Mouse (Mus musculus) megakaryocyte, embryonic 14.5 days (primary cell): Measurements from ENCODE around the gene Ccdc28b. TPM values are rescaled to one million over a fixed set of nuclear protein-coding genes. Genes with fewer than 3 reads are reported as not detected.

Experiments
- H3K27me3 ChIP-seq: replicated peaks from 2 replicates; pipeline ENCODE3; 2012; ENCODE audit warnings: inconsistent platforms
- H3K36me3 ChIP-seq: replicated peaks from 2 replicates; pipeline ENCODE3; 2012; ENCODE audit warnings: low read length, inconsistent platforms, mixed read lengths
- H3K4me1 ChIP-seq: 2 replicates; pipeline ENCODE4 v1.6.1; 2012; ENCODE audit warnings: inconsistent platforms
- H3K4me3 ChIP-seq: replicated peaks from 2 replicates; pipeline ENCODE3; 2012; ENCODE audit warnings: moderate library complexity, mild to moderate bottlenecking, inconsistent platforms
- H3K9me3 ChIP-seq: 2 replicates; pipeline ENCODE4 v1.6.1; 2012; ENCODE audit warnings: inconsistent platforms
- FLI1 ChIP-seq: IDR thresholded peaks from 2 replicates; pipeline ENCODE4 v1.6.1; 2012; ENCODE audit warnings: low read length, inconsistent platforms, mixed read lengths
- GATA1 ChIP-seq: IDR thresholded peaks from 3 replicates; pipeline ENCODE4 v1.6.1; 2012; ENCODE audit warnings: mixed read lengths, low read length, inconsistent platforms, borderline replicate concordance
- polyA plus RNA-seq: library from polyadenylated mRNA; stranded (reverse); fragments of >175 nt; gene quantifications from 2 replicates; pipeline ENCODE4 v1.2.3, GENCODE M21; 2012; ENCODE audit warnings: low replicate concordance; ENCODE audit not compliant: insufficient read depth

Gene Ccdc28b
- polyA plus RNA-seq, 1 experiment = 39.7 TPM

- Histone ChIP-seq H3K4me1 (peaks cover 55% of the 10 kb centered on the region), H3K4me3 (peak overlapping the region; percentile 82), H3K36me3 (no peaks in the 10 kb centered on the region), H3K27me3 (peaks cover 15% of the 10 kb centered on the region), H3K9me3 (no peaks in the 10 kb centered on the region)
- TF ChIP-seq FLI1 = no peak
- TF ChIP-seq GATA1 = no peak
Observed at GRCm38 (mm10) chr4:129575171-129575844, 48.4 kb downstream of the Ccdc28b start.

GRCm38 (mm10) chr4:129573430-129573829 is 50.3 kb downstream of the Ccdc28b start, which contains the start of gene Lck:
TSS of gene Lck (minus strand) at chr4:129573641.
- TF ChIP-seq FLI1 (no peak), GATA1 (no peak)

DNA sequence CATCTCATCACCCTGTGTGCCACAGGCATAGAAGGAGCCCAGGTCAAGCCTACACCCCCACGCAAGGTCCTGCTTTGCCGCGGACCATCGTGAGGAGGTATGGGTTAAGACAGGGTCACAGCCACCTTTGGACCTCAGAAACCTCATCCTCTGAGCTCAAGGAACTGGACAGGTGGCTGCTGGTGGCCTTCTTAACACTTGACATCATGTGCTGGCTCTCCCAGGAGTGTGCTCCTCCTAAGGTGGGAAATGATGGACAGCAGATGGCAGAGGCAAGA is 50.7 kb downstream of the Ccdc28b start:
- peaks cover 10% of the 10 kb centered on the region for H3K27me3 ChIP-seq

More at GRCm38 (mm10) chr4:129573430-129573829, 50.3 kb downstream of the Ccdc28b start, which contains the start of gene Lck:
- Histone ChIP-seq H3K4me1 (peaks cover 48% of the 10 kb centered on the region), H3K4me3 (peak within 1 kb of the TSS; percentile 14), H3K36me3 (no peaks in the 10 kb centered on the region), H3K9me3 (no peaks in the 10 kb centered on the region), H3K27me3 (peaks cover 14% of the 10 kb centered on the region)

GRCm38 (mm10) chr4:129572236-129573092 is 51.3 kb downstream of the Ccdc28b start:
- no peak overlapping the region for H3K4me3 ChIP-seq
- H3K36me3 ChIP-seq = no peaks in the 10 kb centered on the region
- peaks cover 10% of the 10 kb centered on the region for H3K27me3 ChIP-seq
- peaks cover 42% of the 10 kb centered on the region for H3K4me1 ChIP-seq
- no peak for TF ChIP-seq FLI1
- TF ChIP-seq GATA1 = no peak
- H3K9me3 ChIP-seq = no peaks in the 10 kb centered on the region

More for the DNA sequence above, 50.7 kb downstream of the Ccdc28b start:
- Histone ChIP-seq H3K4me3 (no peak overlapping the region), H3K9me3 (no peaks in the 10 kb centered on the region), H3K4me1 (peaks cover 44% of the 10 kb centered on the region), H3K36me3 (no peaks in the 10 kb centered on the region)
- TF ChIP-seq FLI1 = no peak

- no peaks in the 10 kb centered on the region for H3K9me3 ChIP-seq
Observed at GRCm38 (mm10) chr4:129571551-129572084, 52.1 kb downstream of the Ccdc28b start.

DNA sequence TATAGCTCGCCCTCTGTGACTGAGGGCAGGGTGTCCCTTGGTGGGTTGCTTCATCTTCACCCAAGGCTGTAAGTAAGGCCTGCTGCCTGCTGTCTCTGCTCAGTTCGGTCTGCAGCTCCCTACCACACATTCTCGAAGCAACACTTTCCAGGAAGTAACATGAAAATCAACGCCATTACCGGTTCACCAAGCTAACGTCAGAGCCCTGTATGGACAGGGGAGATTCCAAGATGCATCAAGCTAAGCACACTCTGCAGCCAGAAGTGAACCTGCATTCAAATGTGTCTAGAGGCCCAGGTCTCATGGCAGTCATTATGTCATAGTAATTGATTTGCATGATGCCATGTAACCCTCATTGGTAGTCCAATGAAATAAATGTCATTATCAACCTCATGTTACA is 53.7 kb downstream of the Ccdc28b start:
- peaks cover 24% of the 10 kb centered on the region for H3K4me1 ChIP-seq
- H3K9me3 ChIP-seq = no peaks in the 10 kb centered on the region
- peaks cover 12% of the 10 kb centered on the region for H3K27me3 ChIP-seq
- H3K4me3 ChIP-seq = no peak overlapping the region
- no peaks in the 10 kb centered on the region for H3K36me3 ChIP-seq
- TF ChIP-seq GATA1 (no peak), FLI1 (no peak)

More at GRCm38 (mm10) chr4:129571551-129572084, 52.1 kb downstream of the Ccdc28b start:
- H3K36me3 ChIP-seq = no peaks in the 10 kb centered on the region
- H3K27me3 ChIP-seq = peaks cover 10% of the 10 kb centered on the region
- H3K4me1 ChIP-seq = peaks cover 35% of the 10 kb centered on the region
- TF ChIP-seq GATA1 (no peak), FLI1 (no peak)
- H3K4me3 ChIP-seq = no peak overlapping the region

Other genes with a start within 250 kb of the Ccdc28b start
- gene Zbtb8a, start 245.8 kb downstream of the Ccdc28b start, polyA plus RNA-seq = 0.29 TPM in 1 of 2 replicates, not detected in the other
- gene Zbtb8b, start 183.1 kb downstream of the Ccdc28b start, polyA plus RNA-seq = not detected in 2 replicates
- gene Bsdc1, start 162.4 kb downstream of the Ccdc28b start, polyA plus RNA-seq = 19.2 and 43.3 TPM in 2 replicates
- not detected in 2 replicates for gene Tssk3, start 132.9 kb downstream of the Ccdc28b start, polyA plus RNA-seq
- gene Fam229a, start 132.8 kb downstream of the Ccdc28b start, polyA plus RNA-seq = 2.1 TPM in 1 of 2 replicates, not detected in the other
- gene Marcksl1, start 110.4 kb downstream of the Ccdc28b start, polyA plus RNA-seq = 5.0 and 61.7 TPM in 2 replicates
- gene Hdac1, start 81.2 kb downstream of the Ccdc28b start, polyA plus RNA-seq = 6.0 and 38.0 TPM in 2 replicates
- 1.7 TPM in 1 of 2 replicates, not detected in the other for gene Lck, start 50.3 kb downstream of the Ccdc28b start, polyA plus RNA-seq
- gene Fam167b, start 45.4 kb downstream of the Ccdc28b start, polyA plus RNA-seq = not detected in 2 replicates
- gene Eif3i, start 23.3 kb downstream of the Ccdc28b start, polyA plus RNA-seq = 54.3 and 121 TPM in 2 replicates
- gene Tmem234, start 23.3 kb downstream of the Ccdc28b start, polyA plus RNA-seq = 305 and 342 TPM in 2 replicates
- gene Dcdc2b, start 9.7 kb downstream of the Ccdc28b start, polyA plus RNA-seq = 0.46 TPM in 1 of 2 replicates, not detected in the other
- gene Iqcc, start 4.8 kb downstream of the Ccdc28b start, polyA plus RNA-seq = 9.7 TPM in 1 of 2 replicates, not detected in the other
- gene Txlna, start 17.1 kb upstream of the Ccdc28b start, polyA plus RNA-seq = 17.9 and 24.0 TPM in 2 replicates
- 6.8 and 9.0 TPM in 2 replicates for gene Kpna6, start 48.8 kb upstream of the Ccdc28b start, polyA plus RNA-seq
- gene Tmem39b, start 72.9 kb upstream of the Ccdc28b start, polyA plus RNA-seq = 51.4 and 264 TPM in 2 replicates
- 67.0 and 99.6 TPM in 2 replicates for gene Khdrbs1, start 118.4 kb upstream of the Ccdc28b start, polyA plus RNA-seq
- gene Ptp4a2, start 187.3 kb upstream of the Ccdc28b start, polyA plus RNA-seq = 14.5 and 30.1 TPM in 2 replicates